Mouse (Mus musculus) ES-CJ7 (cell line): ENCODE measurements around the gene Kcnt1.

Source experiments
- DNase-seq: peaks from one replicate; pipeline ENCODE4 v3.0.0; 2011; ENCODE audit warnings: low read depth, low spot score

Gene Kcnt1

GRCm38 (mm10) chr2:25877736-25878268 is 14.3 kb downstream of the Kcnt1 start:
- no peak for DNase-seq

- DNase-seq = no peak
These were observed 15.0 kb downstream of the Kcnt1 start for GRCm38 (mm10) chr2:25878516-25878915.

GRCm38 (mm10) chr2:25879061-25879460 is 15.5 kb downstream of the Kcnt1 start:
- no peak for DNase-seq

- no peak for DNase-seq
These were observed 18.7 kb downstream of the Kcnt1 start for GRCm38 (mm10) chr2:25882276-25882675.

- DNase-seq = no peak
These were observed 21.2 kb downstream of the Kcnt1 start for GRCm38 (mm10) chr2:25884756-25885155.

GRCm38 (mm10) chr2:25887226-25887625 is 23.7 kb downstream of the Kcnt1 start:
- DNase-seq = no peak

GRCm38 (mm10) chr2:25888144-25888543 is 24.6 kb downstream of the Kcnt1 start:
- no peak for DNase-seq

GRCm38 (mm10) chr2:25892440-25892839 is 28.9 kb downstream of the Kcnt1 start:
- DNase-seq = no peak

GRCm38 (mm10) chr2:25898970-25899369 is 35.4 kb downstream of the Kcnt1 start:
- DNase-seq = no peak

- no peak for DNase-seq
These were observed 46.3 kb downstream of the Kcnt1 start for GRCm38 (mm10) chr2:25909872-25910271.

- DNase-seq = no peak
These were observed 49.7 kb downstream of the Kcnt1 start for GRCm38 (mm10) chr2:25913247-25913646.

GRCm38 (mm10) chr2:25914201-25914600 is 50.7 kb downstream of the Kcnt1 start:
- no peak for DNase-seq

GRCm38 (mm10) chr2:25914821-25915220 is 51.3 kb downstream of the Kcnt1 start:
- no peak for DNase-seq

GRCm38 (mm10) chr2:25918408-25918807 is 54.9 kb downstream of the Kcnt1 start:
- DNase-seq = no peak

- DNase-seq = peak; percentile 11
These were observed 56.4 kb downstream of the Kcnt1 start for GRCm38 (mm10) chr2:25919972-25920371.

GRCm38 (mm10) chr2:25923799-25924198 is 60.3 kb downstream of the Kcnt1 start:
- DNase-seq = no peak

- no peak for DNase-seq
These were observed 61.4 kb downstream of the Kcnt1 start for GRCm38 (mm10) chr2:25924934-25925333.

- DNase-seq = no peak
These were observed 64.3 kb downstream of the Kcnt1 start for GRCm38 (mm10) chr2:25927821-25928220.

- peak; percentile 84 for DNase-seq
These were observed 67.8 kb downstream of the Kcnt1 start for GRCm38 (mm10) chr2:25931249-25931859.

- DNase-seq = no peak
These were observed 77.0 kb downstream of the Kcnt1 start for GRCm38 (mm10) chr2:25940503-25940902.

- DNase-seq = no peak
These were observed 80.3 kb downstream of the Kcnt1 start for GRCm38 (mm10) chr2:25943822-25944221.

GRCm38 (mm10) chr2:25947950-25948349 is 84.4 kb downstream of the Kcnt1 start:
- peak; percentile 37 for DNase-seq

- no peak for DNase-seq
These were observed 85.8 kb downstream of the Kcnt1 start for GRCm38 (mm10) chr2:25949291-25949690.
